Mouse (Mus musculus): ENCODE data around the gene Wnt1.

- TF ChIP-seq CTCF (IDR thresholded peaks at IDR 0.05; ENCODE audit: borderline replicate concordance, control insufficient read depth, extremely low read depth, insufficient read depth, low read length, poor library complexity) (no peak), POLR2A (IDR thresholded peaks at IDR 0.05; ENCODE audit: control insufficient read depth, extremely low read depth, insufficient read depth, low read length, poor library complexity) (no peak)
Observed at GRCm38 (mm10) chr15:98823434-98823833, 33.8 kb downstream of the Wnt1 start.
